Mouse (Mus musculus) CH12.LX (cell line): ENCODE results near the gene Dctpp1. TPM values are rescaled to one million over a fixed set of nuclear protein-coding genes. Genes with fewer than 3 reads are reported as not detected.

Experiments used
- DNase-seq: peaks from one replicate; pipeline ENCODE4 v3.0.0-alpha.2; 2013; ENCODE audit errors: extremely low read depth
- H3K27ac ChIP-seq: 2 replicates; pipeline ENCODE4 v1.5.1; 2012; ENCODE audit warnings: low read depth, mild to moderate bottlenecking, control low read depth, moderate library complexity; ENCODE audit not compliant: insufficient read depth
- H3K27me3 ChIP-seq: replicated peaks from 2 replicates; pipeline ENCODE3; 2012; ENCODE audit warnings: inconsistent platforms
- H3K36me3 ChIP-seq, 2 experiments: replicated peaks in 1 of 2; 2 replicates each; pipeline versions ENCODE3 to v1.6.1; 2012; ENCODE audit warnings: inconsistent platforms in 1 of 2, low read length in 1 of 2, mild to moderate bottlenecking in 1 of 2, mixed read lengths in 1 of 2, moderate library complexity in 1 of 2; ENCODE audit not compliant: control insufficient read depth in 1 of 2, insufficient read depth in 1 of 2
- H3K4me1 ChIP-seq, 2 experiments: 2 replicates each; pipeline ENCODE4 v1.6.1; 2012; ENCODE audit warnings: inconsistent platforms in 1 of 2, moderate library complexity in 1 of 2; ENCODE audit not compliant: insufficient read depth in 2 of 2, control insufficient read depth in 1 of 2
- H3K4me2 ChIP-seq: 2 replicates; pipeline ENCODE4 v1.6.1; 2012; ENCODE audit warnings: low read depth, mild to moderate bottlenecking, control low read depth; ENCODE audit not compliant: poor library complexity, insufficient read depth, severe bottlenecking
- H3K4me3 ChIP-seq, 3 experiments: fragments of 150-350 bp in 1 of 3; sonication (generic) in 1 of 3; replicated peaks in 1 of 3; 2 replicates each; pipeline versions ENCODE3 to v1.5.1; 2011 to 2012; ENCODE audit warnings: low read depth in 2 of 3, low read length in 2 of 3, mild to moderate bottlenecking in 2 of 3, moderate library complexity in 2 of 3, control low read depth in 1 of 3, improper control_type of control experiment in 1 of 3, inconsistent platforms in 1 of 3, mixed read lengths in 1 of 3; ENCODE audit not compliant: poor library complexity in 1 of 3
- H3K79me2 ChIP-seq: replicated peaks from 2 replicates; pipeline ENCODE4 v1.6.1; 2012; ENCODE audit warnings: mild to moderate bottlenecking, moderate library complexity; ENCODE audit not compliant: control insufficient read depth, poor library complexity, insufficient read depth, severe bottlenecking; ENCODE audit errors: extremely low read depth
- H3K9ac ChIP-seq: 2 replicates; pipeline ENCODE4 v1.6.1; 2012; ENCODE audit warnings: low read depth, mild to moderate bottlenecking, control low read depth, moderate library complexity; ENCODE audit not compliant: insufficient read depth
- H3K9me3 ChIP-seq: replicated peaks from 2 replicates; pipeline ENCODE3; 2012; ENCODE audit warnings: low read length, inconsistent platforms, mixed read lengths
- BHLHE40 ChIP-seq: IDR thresholded peaks from 2 replicates; pipeline ENCODE4 v1.6.1; 2011; ENCODE audit warnings: mild to moderate bottlenecking, low read depth, low read length, improper control_type of control experiment
- CHD2 ChIP-seq: IDR thresholded peaks from 2 replicates; pipeline ENCODE4 v1.6.1; 2011; ENCODE audit warnings: low read length, improper control_type of control experiment
- CTCF ChIP-seq, 2 experiments: IDR thresholded peaks in 1 of 2; conservative IDR thresholded peaks in 1 of 2; 2 replicates each; pipeline ENCODE4 v1.5.1; 2011 to 2012; ENCODE audit warnings: low read depth in 2 of 2, low read length in 2 of 2, improper control_type of control experiment in 1 of 2, inconsistent platforms in 1 of 2, mild to moderate bottlenecking in 1 of 2, moderate library complexity in 1 of 2
- EP300 ChIP-seq: IDR thresholded peaks from 2 replicates; pipeline ENCODE4 v1.6.1; 2011; ENCODE audit warnings: low read length, improper control_type of control experiment
- ETS1 ChIP-seq: conservative IDR thresholded peaks from 2 replicates; pipeline ENCODE4 v1.6.1; 2012; ENCODE audit warnings: low read depth, mild to moderate bottlenecking, inconsistent platforms, low read length, improper control_type of control experiment, moderate library complexity
- GABPA ChIP-seq: IDR thresholded peaks from 2 replicates; pipeline ENCODE4 v1.6.1; 2012; ENCODE audit warnings: low read depth, low read length, improper control_type of control experiment, inconsistent platforms; ENCODE audit not compliant: insufficient replicate concordance
- MAFK ChIP-seq: IDR thresholded peaks from 2 replicates; pipeline ENCODE4 v1.6.1; 2011; ENCODE audit warnings: low read length, improper control_type of control experiment; ENCODE audit not compliant: insufficient replicate concordance
- MAX ChIP-seq: IDR thresholded peaks from 2 replicates; pipeline ENCODE4 v1.6.1; 2011; ENCODE audit warnings: low read length, improper control_type of control experiment
- MAZ ChIP-seq: IDR thresholded peaks from 2 replicates; pipeline ENCODE4 v1.6.1; 2012; ENCODE audit warnings: low read depth, mild to moderate bottlenecking, inconsistent platforms, low read length, improper control_type of control experiment, moderate library complexity
- NELFE ChIP-seq: IDR thresholded peaks from 2 replicates; pipeline ENCODE4 v1.6.1; 2011; ENCODE audit warnings: low read depth, low read length, improper control_type of control experiment
- NRF1 ChIP-seq: IDR thresholded peaks from 2 replicates; pipeline ENCODE4 v1.6.1; 2014; ENCODE audit warnings: low read depth, mild to moderate bottlenecking, inconsistent platforms, low read length, improper control_type of control experiment, moderate library complexity
- PAX5 ChIP-seq: IDR thresholded peaks from 2 replicates; pipeline ENCODE4 v1.6.1; 2012; ENCODE audit warnings: low read length, inconsistent platforms, mixed read lengths
- POLR2AphosphoS2 ChIP-seq: IDR thresholded peaks from 2 replicates; pipeline ENCODE4 v1.6.1; 2011; ENCODE audit warnings: low read depth, low read length, improper control_type of control experiment
- RAD21 ChIP-seq: IDR thresholded peaks from 2 replicates; pipeline ENCODE4 v1.6.1; 2011; ENCODE audit warnings: low read depth, mild to moderate bottlenecking, low read length, improper control_type of control experiment, moderate library complexity
- SIN3A ChIP-seq: IDR thresholded peaks from 2 replicates; pipeline ENCODE4 v1.6.1; 2012; ENCODE audit warnings: low read length, improper control_type of control experiment, inconsistent platforms
- SMC3 ChIP-seq: IDR thresholded peaks from 2 replicates; pipeline ENCODE4 v1.6.1; 2011; ENCODE audit warnings: low read depth, low read length, improper control_type of control experiment
- TCF12 ChIP-seq: IDR thresholded peaks from 2 replicates; pipeline ENCODE4 v1.6.1; 2014; ENCODE audit warnings: low read depth, mild to moderate bottlenecking, inconsistent platforms, low read length, improper control_type of control experiment
- UBTF ChIP-seq: IDR thresholded peaks from 2 replicates; pipeline ENCODE4 v1.6.1; 2012; ENCODE audit warnings: low read depth, mild to moderate bottlenecking, inconsistent platforms, low read length, improper control_type of control experiment, moderate library complexity
- ZKSCAN1 ChIP-seq: IDR thresholded peaks from 2 replicates; pipeline ENCODE4 v1.6.1; 2012; ENCODE audit warnings: low read depth, inconsistent platforms, low read length, improper control_type of control experiment, borderline replicate concordance
- dilution Hi-C: fragments of 300-500 bp; cut with MboI; formaldehyde crosslinking; loops from 2 replicates; pipeline ENCODE4 v1.14.3; 2020; ENCODE audit warnings: low sequenced_read_pairs; ENCODE audit not compliant: extremely low pct_unique_long_range_greater_than_20kb, extremely low pct_ligation_motif_present
- in situ Hi-C: fragments of 300-500 bp; cut with MboI; formaldehyde crosslinking; loops from 3 replicates; pipeline ENCODE4 v1.14.3; 2019; ENCODE audit warnings: low sequenced_read_pairs, low pct_ligation_motif_present, low pct_unique_long_range_greater_than_20kb, mixed read lengths
- polyA plus RNA-seq: library from polyadenylated mRNA; unstranded; fragments of >175 nt; gene quantifications from 2 replicates; pipeline ENCODE4 v1.2.1, GENCODE M21; 2012; ENCODE audit warnings: low read depth; ENCODE audit not compliant: insufficient read length
- total RNA-seq, 2 experiments: library from RNA; depleted of rRNA; stranded (reverse); fragments of 300-350 nt in 1 of 2; fragments of >200 nt in 1 of 2; gene quantifications; 2 replicates each; pipeline ENCODE4 v1.2.3; 2012 to 2014

Dctpp1 gene
- total and polyA plus RNA-seq, 3 experiments, result 197 to 296 (median 221) TPM

DNA sequence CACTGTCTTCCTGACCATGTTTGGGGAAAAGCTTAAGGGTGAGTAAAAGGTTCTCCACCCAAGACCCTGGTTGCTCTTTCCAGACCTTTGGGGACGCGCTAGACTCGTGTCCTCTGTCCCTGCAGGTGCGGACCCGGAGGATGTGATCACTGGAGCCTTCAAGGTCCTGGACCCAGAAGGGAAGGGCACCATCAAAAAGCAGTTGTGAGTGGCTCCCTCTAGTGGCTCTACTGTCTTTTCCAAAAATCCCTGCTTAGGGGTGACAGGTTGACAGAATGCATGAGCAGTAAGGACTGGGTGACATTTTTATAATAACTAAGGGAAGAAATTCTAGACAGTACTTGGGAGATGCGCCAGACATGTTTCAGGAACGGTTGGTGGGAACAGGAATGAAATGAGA, 47.0 kb downstream of the Dctpp1 start (continued):
- TF ChIP-seq ETS1 (no peak), NRF1 (no peak), SIN3A (no peak), MAZ (no peak), MAFK (no peak), EP300 (no peak), PAX5 (no peak), BHLHE40 (no peak), UBTF (no peak), GABPA (no peak), NELFE (no peak)

GRCm38 (mm10) chr7:127212432-127213250, 47.9 kb downstream of the Dctpp1 start:
- H3K4me2 ChIP-seq, result no peak overlapping the region
- H3K79me2 ChIP-seq, result peaks cover 19% of the 10 kb centered on the region
- H3K4me1 ChIP-seq, result peaks cover 10 to 52% of the 10 kb centered on the region in 2 experiments
- no peaks in the 10 kb centered on the region for H3K27me3 ChIP-seq
- in situ Hi-C loops, result no loop called here
- DNase-seq, result no peak
- H3K27ac ChIP-seq, result no peak overlapping the region
- H3K9ac ChIP-seq, result no peak overlapping the region
- TF ChIP-seq MAZ (no peak), POLR2AphosphoS2 (no peak), SMC3 (no peak), CTCF (conservative IDR thresholded peaks at IDR 0.05 in 1 of 2, IDR thresholded peaks at IDR 0.05 in 1 of 2; ENCODE audit: low read depth in 2 of 2, low read length in 2 of 2) (no peak), ZKSCAN1 (no peak), RAD21 (no peak), MAX (no peak), TCF12 (no peak), UBTF (no peak), CHD2 (no peak)
- TF ChIP-seq, all 38 proteins: peak for 0
- no peaks in the 10 kb centered on the region for H3K9me3 ChIP-seq
- H3K4me3 ChIP-seq, result no peak overlapping the region
- peaks cover 26 to 44% of the 10 kb centered on the region in 2 experiments for H3K36me3 ChIP-seq
- dilution Hi-C loops, result no loop called here
